In the genomic region with DNA sequence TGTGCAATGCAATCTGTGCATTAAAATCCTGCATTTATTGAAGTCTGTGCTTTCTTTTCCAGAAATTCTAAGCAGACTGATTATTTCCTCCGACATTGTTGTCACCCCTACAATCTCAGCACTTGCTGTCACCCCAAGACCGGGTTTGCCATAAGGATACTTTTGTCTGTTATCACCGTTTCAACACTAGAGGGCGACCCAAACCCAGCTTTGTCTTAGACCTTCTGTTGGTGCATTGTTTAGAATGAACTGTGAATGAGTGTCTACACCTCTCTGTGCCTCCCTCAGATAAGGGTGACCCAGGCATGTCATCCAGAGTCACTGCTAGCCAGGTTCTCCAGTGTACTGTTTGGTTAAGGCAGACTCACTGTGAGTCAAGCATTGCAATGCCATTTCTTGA, we compare ENCODE assay signal across 10 mouse cellular contexts.
A peak's percentile ranks its signal among the peaks of the same experiment; 100 is the strongest.
DNase-seq lines count a peak whose midpoint lies in the region; ATAC-seq and TF ChIP-seq lines count a peak whose summit lies in the region.
"Had no signal": no experiment of that assay in that cellular context is flagged by ENCODE, and none has a peak within 500 bp of the region (broad histone marks: within the 10 kb centered on the region; RNA-seq: fewer than 3 reads in every experiment).

No protein-coding gene starts in this region.

- peak; percentile 27 for DNase-seq in heart, adult 11 months
- peak; percentile 67 for DNase-seq in midbrain, embryonic 14.5 days
- DNase-seq in adrenal gland, postnatal 14 days = peak; percentile 67
- DNase-seq in hindbrain, postnatal 0 days (ENCODE audit: low spot score) = peak; percentile 62
- no peak for DNase-seq in spleen, adult 12 weeks (ENCODE audit: low spot score)
- no peak for DNase-seq in ovary, postnatal 36 days (ENCODE audit: low spot score)

- no peak overlapping the region for H3K27ac ChIP-seq in heart, embryonic 11.5 days (ENCODE audit: low read depth, low read length)
- H3K27ac ChIP-seq in midbrain, embryonic 14.5 days (replicated peaks; ENCODE audit: low read depth, low read length) = no peak overlapping the region
- no peak overlapping the region for H3K27ac ChIP-seq in midbrain, embryonic 13.5 days
- no peak overlapping the region for H3K27ac ChIP-seq in hindbrain, postnatal 0 days
- H3K27ac ChIP-seq: heart, embryonic 15.5 days; macrophage had no signal

- H3K4me1 ChIP-seq in heart, embryonic 11.5 days (ENCODE audit: control insufficient read depth, insufficient read depth, low read length) = no peaks in the 10 kb centered on the region
- no peaks in the 10 kb centered on the region for H3K4me1 ChIP-seq in midbrain, embryonic 14.5 days (ENCODE audit: control insufficient read depth, insufficient read depth, low read length)
- no peaks in the 10 kb centered on the region for H3K4me1 ChIP-seq in midbrain, embryonic 13.5 days (replicated peaks)
- no peaks in the 10 kb centered on the region for H3K4me1 ChIP-seq in hindbrain, postnatal 0 days (ENCODE audit: insufficient read depth, low read length)
- H3K4me1 ChIP-seq: heart, embryonic 15.5 days had no signal

- no peak for ATAC-seq in heart, embryonic 11.5 days (replicated peaks; ENCODE audit: insufficient number of reproducible peaks, low FRiP score, low TSS enrichment)
- ATAC-seq in midbrain, embryonic 14.5 days (ENCODE audit: low FRiP score, low TSS enrichment) = no peak
- no peak for ATAC-seq in midbrain, embryonic 13.5 days
- no peak for ATAC-seq in hindbrain, postnatal 0 days

- TF ChIP-seq CTCF in hindbrain, postnatal 0 days (IDR thresholded peaks at IDR 0.05; ENCODE audit: low read depth) = peak; percentile 73

- no peak overlapping the region for H3K4me3 ChIP-seq in heart, embryonic 11.5 days (ENCODE audit: low read depth, low read length)
- no peak overlapping the region for H3K4me3 ChIP-seq in midbrain, embryonic 14.5 days (replicated peaks; ENCODE audit: low read depth, low read length)
- H3K4me3 ChIP-seq in midbrain, embryonic 13.5 days (replicated peaks) = no peak overlapping the region
- H3K4me3 ChIP-seq in hindbrain, postnatal 0 days (ENCODE audit: low read length) = no peak overlapping the region
- H3K4me3 ChIP-seq: heart, embryonic 15.5 days had no signal

- WGBS in heart, embryonic 11.5 days (ENCODE audit: insufficient replicate concordance) = 27% methylated on average over 4 of the region's 4 CpGs
- 27% methylated on average over 4 of the region's 4 CpGs for WGBS in midbrain, embryonic 14.5 days
- WGBS in midbrain, embryonic 13.5 days = 28% methylated on average over 4 of the region's 4 CpGs
- 21% methylated on average over 4 of the region's 4 CpGs for WGBS in hindbrain, postnatal 0 days

- no peaks in the 10 kb centered on the region for H3K36me3 ChIP-seq in heart, embryonic 11.5 days (ENCODE audit: control insufficient read depth, insufficient read depth, low read length)
- H3K36me3 ChIP-seq in midbrain, embryonic 14.5 days (ENCODE audit: control insufficient read depth, insufficient read depth, low read length) = no peaks in the 10 kb centered on the region
- no peaks in the 10 kb centered on the region for H3K36me3 ChIP-seq in midbrain, embryonic 13.5 days
- H3K36me3 ChIP-seq in hindbrain, postnatal 0 days (ENCODE audit: insufficient read depth, low read length) = no peaks in the 10 kb centered on the region
- H3K36me3 ChIP-seq: heart, embryonic 15.5 days had no signal

- no peak overlapping the region for H3K9ac ChIP-seq in heart, embryonic 11.5 days (ENCODE audit: low read depth, low read length)
- no peak overlapping the region for H3K9ac ChIP-seq in midbrain, embryonic 14.5 days (replicated peaks; ENCODE audit: low read length)
- H3K9ac ChIP-seq in midbrain, embryonic 13.5 days (replicated peaks) = no peak overlapping the region
- no peak overlapping the region for H3K9ac ChIP-seq in hindbrain, postnatal 0 days (replicated peaks; ENCODE audit: low read length)
- H3K9ac ChIP-seq: heart, embryonic 15.5 days had no signal

- H3K4me2 ChIP-seq in heart, embryonic 11.5 days = no peak overlapping the region
- no peak overlapping the region for H3K4me2 ChIP-seq in midbrain, embryonic 14.5 days (ENCODE audit: low read length)
- H3K4me2 ChIP-seq in midbrain, embryonic 13.5 days (replicated peaks) = no peak overlapping the region
- no peak overlapping the region for H3K4me2 ChIP-seq in hindbrain, postnatal 0 days (ENCODE audit: low read depth, low read length)
- H3K4me2 ChIP-seq: heart, embryonic 15.5 days had no signal

- H3K9me3 ChIP-seq in heart, embryonic 11.5 days (replicated peaks; ENCODE audit: control insufficient read depth, low read length) = peaks cover 3% of the 10 kb centered on the region; the same call in 1 of the 2 replicates
- H3K9me3 ChIP-seq in midbrain, embryonic 14.5 days (ENCODE audit: control insufficient read depth, low read length) = 0 out of 2 replicates have a peak, but pooled peaks cover 4% of the 10 kb centered on the region
- H3K9me3 ChIP-seq in midbrain, embryonic 13.5 days = no peaks in the 10 kb centered on the region
- H3K9me3 ChIP-seq in hindbrain, postnatal 0 days (ENCODE audit: low read length) = no peaks in the 10 kb centered on the region
- H3K9me3 ChIP-seq: heart, embryonic 15.5 days had no signal

- H3K27me3 ChIP-seq in heart, embryonic 11.5 days (ENCODE audit: control insufficient read depth, insufficient read depth, low read length) = no peaks in the 10 kb centered on the region
- H3K27me3 ChIP-seq in midbrain, embryonic 14.5 days (ENCODE audit: control insufficient read depth, insufficient read depth, low read length) = no peaks in the 10 kb centered on the region
- H3K27me3 ChIP-seq in midbrain, embryonic 13.5 days = no peaks in the 10 kb centered on the region
- H3K27me3 ChIP-seq in hindbrain, postnatal 0 days (ENCODE audit: insufficient read depth, low read length) = no peaks in the 10 kb centered on the region
- H3K27me3 ChIP-seq: heart, embryonic 15.5 days had no signal

Comparison
In these comparisons a context has a peak if more than half of its experiments do, and no peak if none do; other contexts are left out.
1. DNase-seq: peak in heart, adult 11 months (single experiment), midbrain, embryonic 14.5 days (single experiment), adrenal gland, postnatal 14 days (single experiment) and hindbrain, postnatal 0 days (single experiment); none in spleen, adult 12 weeks (single experiment) and ovary, postnatal 36 days (single experiment).